Mouse (Mus musculus): ENCODE measurements around the gene Slc22a21. TPM values are rescaled to one million over a fixed set of nuclear protein-coding genes. Genes with fewer than 3 reads are reported as not detected.
A peak's percentile ranks its signal among the peaks of the same experiment; 100 is the strongest.
"Not testable (repeated sequence)": the region's sequence is repeated elsewhere in the genome, so short reads cannot be mapped to it uniquely, and the experiment has no call there.

Slc22a21 gene
- total RNA-seq, 1 experiment, result 2.3 TPM

DNA sequence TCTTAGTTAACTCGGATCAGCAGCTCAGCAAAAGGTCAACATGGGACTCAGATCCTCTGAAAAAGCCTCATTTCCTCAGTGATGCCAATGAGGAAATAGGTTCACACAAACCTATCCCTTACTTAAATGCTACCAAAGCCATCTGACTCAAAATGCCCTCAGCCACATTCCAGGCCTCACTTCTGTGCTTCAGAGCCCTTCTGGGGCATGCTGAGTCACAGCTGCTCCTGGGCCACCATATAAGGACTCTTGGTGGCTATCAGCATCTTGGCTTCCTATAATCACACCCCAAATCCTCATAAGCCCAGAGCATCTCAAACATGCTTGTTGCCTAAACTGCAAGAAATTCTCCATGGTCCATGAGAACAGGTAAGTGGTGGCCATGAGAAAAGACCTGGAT is 23.5 kb downstream of the Slc22a21 start:
- no peaks in the 10 kb centered on the region for H3K36me3 ChIP-seq (ENCODE audit: control insufficient read depth, insufficient read depth, low read length, poor library complexity, severe bottlenecking)
- TF ChIP-seq MAFK (IDR thresholded peaks at IDR 0.05; ENCODE audit: insufficient read depth, low read depth, low read length), result no peak
- TF ChIP-seq ZNF384 (IDR thresholded peaks at IDR 0.05; ENCODE audit: low read depth, low read length), result no peak
- TF ChIP-seq ZC3H11A (IDR thresholded peaks at IDR 0.05; ENCODE audit: borderline replicate concordance, low read depth, low read length), result no peak
- no peak for TF ChIP-seq CHD2 (IDR thresholded peaks at IDR 0.05; ENCODE audit: low read depth, low read length)
- no peak for TF ChIP-seq HCFC1 (IDR thresholded peaks at IDR 0.05; ENCODE audit: borderline replicate concordance, insufficient read depth, low read length)
- DNase-seq (ENCODE audit: low read depth, low spot score), result no peak
- H3K9ac ChIP-seq (ENCODE audit: insufficient read depth, low read depth, low read length, poor library complexity, severe bottlenecking), result no peak overlapping the region
- no peaks in the 10 kb centered on the region for H3K9me3 ChIP-seq (ENCODE audit: control insufficient read depth, insufficient read depth, low read depth, low read length)
- in situ Hi-C loops (cut with MboI; ENCODE audit: low sequenced_read_pairs in 2 of 2, unreplicated experiment in 2 of 2), result no loop called here
- no peaks in the 10 kb centered on the region for H3K4me1 ChIP-seq (ENCODE audit: control insufficient read depth in 2 of 2, insufficient read depth in 2 of 2, low read length in 2 of 2, poor library complexity in 1 of 2)
- H3K4me3 ChIP-seq (ENCODE audit: insufficient read depth in 1 of 2, low read depth in 1 of 2, low read length in 2 of 2, poor library complexity in 1 of 2, severe bottlenecking in 1 of 2), result no peak overlapping the region
- no peak overlapping the region for H3K27ac ChIP-seq (ENCODE audit: insufficient read depth, low read depth, low read length, poor library complexity, severe bottlenecking)

DNA sequence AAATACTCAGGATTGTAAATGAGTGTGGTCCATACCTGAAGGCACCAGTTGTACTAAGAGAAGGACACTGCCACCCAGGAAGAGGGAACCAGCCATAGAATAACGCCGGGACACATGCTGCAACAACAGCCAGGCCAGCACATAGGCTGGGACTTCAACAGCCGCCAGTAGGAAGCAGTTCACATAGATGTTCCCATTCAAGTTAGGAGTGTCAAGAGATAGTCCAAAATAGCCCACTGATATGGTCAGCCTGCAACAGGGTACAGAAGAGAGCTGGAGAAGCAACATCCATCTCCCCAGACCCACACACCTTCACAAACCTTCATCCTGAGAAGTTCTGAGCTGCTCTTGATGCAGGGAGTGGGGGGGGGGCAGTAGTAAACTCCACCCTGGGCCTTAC is 25.5 kb downstream of the Slc22a21 start:
- Histone ChIP-seq H3K9me3 (ENCODE audit: control insufficient read depth, insufficient read depth, low read depth, low read length) (no peaks in the 10 kb centered on the region), H3K4me1 (ENCODE audit: control insufficient read depth in 2 of 2, insufficient read depth in 2 of 2, low read length in 2 of 2, poor library complexity in 1 of 2) (no peaks in the 10 kb centered on the region), H3K36me3 (ENCODE audit: control insufficient read depth, insufficient read depth, low read length, poor library complexity, severe bottlenecking) (no peaks in the 10 kb centered on the region), H3K9ac (ENCODE audit: insufficient read depth, low read depth, low read length, poor library complexity, severe bottlenecking) (no peak overlapping the region), H3K4me3 (ENCODE audit: insufficient read depth in 1 of 2, low read depth in 1 of 2, low read length in 2 of 2, poor library complexity in 1 of 2, severe bottlenecking in 1 of 2) (no peak overlapping the region), H3K27ac (ENCODE audit: insufficient read depth, low read depth, low read length, poor library complexity, severe bottlenecking) (no peak overlapping the region)
- TF ChIP-seq CHD2 (IDR thresholded peaks at IDR 0.05; ENCODE audit: low read depth, low read length) (no peak), ZC3H11A (IDR thresholded peaks at IDR 0.05; ENCODE audit: borderline replicate concordance, low read depth, low read length) (no peak), HCFC1 (IDR thresholded peaks at IDR 0.05; ENCODE audit: borderline replicate concordance, insufficient read depth, low read length) (no peak), MAFK (IDR thresholded peaks at IDR 0.05; ENCODE audit: insufficient read depth, low read depth, low read length) (no peak), ZNF384 (IDR thresholded peaks at IDR 0.05; ENCODE audit: low read depth, low read length) (no peak)
- in situ Hi-C loops (cut with MboI; ENCODE audit: low sequenced_read_pairs in 2 of 2, unreplicated experiment in 2 of 2), result no loop called here
- no peak for DNase-seq (ENCODE audit: low read depth, low spot score)

DNA sequence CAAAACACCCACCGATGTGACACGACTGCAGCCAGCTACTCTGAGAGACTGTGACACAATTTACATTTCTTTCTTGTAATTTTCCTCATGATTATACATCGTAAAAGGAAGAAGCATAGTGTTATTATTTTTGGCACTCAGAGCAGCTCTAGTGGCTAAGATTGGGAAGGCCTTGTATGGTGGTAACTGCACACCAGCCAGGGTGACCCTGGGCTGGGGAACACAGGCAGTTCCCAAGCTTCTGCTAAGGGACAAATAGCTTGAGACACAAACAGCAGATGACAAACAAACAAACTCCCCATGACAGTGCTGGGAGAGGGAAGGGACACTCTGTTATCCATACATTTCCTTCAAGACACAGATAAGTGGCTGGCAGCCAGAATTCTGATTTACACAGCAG is 30.0 kb downstream of the Slc22a21 start:
- H3K9ac ChIP-seq (ENCODE audit: insufficient read depth, low read depth, low read length, poor library complexity, severe bottlenecking); DNase-seq (ENCODE audit: low read depth, low spot score); H3K4me3 ChIP-seq (ENCODE audit: insufficient read depth in 1 of 2, low read depth in 1 of 2, low read length in 2 of 2, poor library complexity in 1 of 2, severe bottlenecking in 1 of 2); H3K27ac ChIP-seq (ENCODE audit: insufficient read depth, low read depth, low read length, poor library complexity, severe bottlenecking); H3K9me3 ChIP-seq (ENCODE audit: control insufficient read depth, insufficient read depth, low read depth, low read length); H3K36me3 ChIP-seq (ENCODE audit: control insufficient read depth, insufficient read depth, low read length, poor library complexity, severe bottlenecking); H3K4me1 ChIP-seq (ENCODE audit: control insufficient read depth in 2 of 2, insufficient read depth in 2 of 2, low read length in 2 of 2, poor library complexity in 1 of 2); in situ Hi-C loops (cut with MboI; ENCODE audit: low sequenced_read_pairs in 2 of 2, unreplicated experiment in 2 of 2): not testable (repeated sequence)

DNA sequence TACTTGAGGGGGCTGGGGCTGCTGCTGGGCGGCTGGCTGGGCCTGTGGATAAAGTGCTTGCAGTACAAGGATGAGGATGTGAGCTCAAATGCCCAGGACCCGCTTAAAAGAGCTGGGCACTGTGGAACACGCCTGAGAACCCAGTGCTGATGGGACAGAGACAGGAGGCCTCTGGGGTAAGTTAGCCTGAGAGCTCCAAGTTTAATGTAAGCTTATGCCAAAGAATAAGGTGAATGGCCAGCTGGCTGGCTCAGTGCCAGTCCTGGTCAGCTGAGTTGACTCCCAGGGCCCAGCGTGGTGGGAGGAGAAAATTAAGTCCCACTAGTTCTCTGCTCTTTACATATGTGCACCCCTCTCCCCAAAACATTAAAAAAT is 48.2 kb downstream of the Slc22a21 start:
- in situ Hi-C loops (cut with MboI; ENCODE audit: low sequenced_read_pairs in 2 of 2, unreplicated experiment in 2 of 2), result not testable (repeated sequence)

DNA sequence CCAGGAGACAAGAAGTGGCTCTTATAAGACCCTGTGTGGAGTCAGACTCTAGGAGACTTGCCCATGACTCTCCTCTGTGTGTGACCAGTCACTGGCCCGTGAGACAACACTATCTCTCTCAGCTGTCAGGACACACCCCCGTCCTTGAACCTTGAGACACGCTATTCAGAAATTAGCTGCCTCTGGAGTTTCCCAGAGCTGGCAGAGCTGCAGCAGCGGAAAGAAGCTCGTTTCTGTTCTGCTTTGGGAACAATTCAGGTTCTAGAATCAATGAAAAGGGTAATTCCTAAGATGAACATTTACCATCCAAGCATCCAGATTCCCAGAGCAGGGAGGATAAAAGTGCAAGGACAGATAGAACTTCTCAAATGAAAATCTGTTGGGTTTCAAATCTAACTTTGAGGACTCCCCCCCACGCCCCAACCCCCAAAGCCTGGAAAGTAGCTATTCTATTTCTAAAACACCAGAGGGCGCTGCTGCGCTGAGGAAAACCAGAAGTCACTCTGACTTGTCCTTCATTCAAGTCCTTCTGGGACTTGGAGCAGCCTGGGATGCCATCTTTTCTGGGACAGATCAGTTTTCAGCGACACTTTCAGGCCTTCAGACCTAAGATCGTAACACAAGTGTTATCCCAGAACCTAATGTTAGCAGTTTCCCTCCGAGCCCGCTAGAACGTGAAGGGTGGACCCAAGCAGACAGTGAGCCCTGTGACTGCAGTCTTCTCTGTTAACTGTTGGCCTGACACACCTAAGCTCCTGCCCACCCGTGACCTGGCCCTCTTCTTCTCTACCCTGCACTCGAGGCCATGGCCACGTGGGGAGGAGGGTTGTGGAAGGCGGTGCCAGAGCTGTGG is 48.8 kb downstream of the Slc22a21 start:
- peaks cover 0 to 1% of the 10 kb centered on the region in 2 experiments; a peak in 1 of 4 replicates for H3K4me1 ChIP-seq (ENCODE audit: control insufficient read depth in 2 of 2, insufficient read depth in 2 of 2, low read length in 2 of 2, poor library complexity in 1 of 2)
- TF ChIP-seq ZC3H11A (IDR thresholded peaks at IDR 0.05; ENCODE audit: borderline replicate concordance, low read depth, low read length) (peak; percentile 36; the same call in 1 of the 2 replicates), CHD2 (IDR thresholded peaks at IDR 0.05; ENCODE audit: low read depth, low read length) (no peak), MAFK (IDR thresholded peaks at IDR 0.05; ENCODE audit: insufficient read depth, low read depth, low read length) (no peak)
- 0 out of 2 replicates have a peak overlapping the region, but pooled peaks have one; percentile 4 for H3K9ac ChIP-seq (ENCODE audit: insufficient read depth, low read depth, low read length, poor library complexity, severe bottlenecking)
- peak; percentile 66 for DNase-seq (ENCODE audit: low read depth, low spot score)
- in situ Hi-C loops (cut with MboI; ENCODE audit: low sequenced_read_pairs in 2 of 2, unreplicated experiment in 2 of 2), result no loop called here
- no peaks in the 10 kb centered on the region for H3K36me3 ChIP-seq (ENCODE audit: control insufficient read depth, insufficient read depth, low read length, poor library complexity, severe bottlenecking)
- no peaks in the 10 kb centered on the region for H3K9me3 ChIP-seq (ENCODE audit: control insufficient read depth, insufficient read depth, low read depth, low read length)
- H3K27ac ChIP-seq (ENCODE audit: insufficient read depth, low read depth, low read length, poor library complexity, severe bottlenecking), result no peak overlapping the region
- H3K4me3 ChIP-seq (ENCODE audit: insufficient read depth in 1 of 2, low read depth in 1 of 2, low read length in 2 of 2, poor library complexity in 1 of 2, severe bottlenecking in 1 of 2), result peak overlapping the region in 1 of 2 experiments; percentile 18; a peak in 1 of 4 replicates

More for the DNA sequence above, 48.2 kb downstream of the Slc22a21 start:
- H3K36me3 ChIP-seq (ENCODE audit: control insufficient read depth, insufficient read depth, low read length, poor library complexity, severe bottlenecking); H3K9me3 ChIP-seq (ENCODE audit: control insufficient read depth, insufficient read depth, low read depth, low read length); DNase-seq (ENCODE audit: low read depth, low spot score); H3K4me1 ChIP-seq (ENCODE audit: control insufficient read depth in 2 of 2, insufficient read depth in 2 of 2, low read length in 2 of 2, poor library complexity in 1 of 2); H3K27ac ChIP-seq (ENCODE audit: insufficient read depth, low read depth, low read length, poor library complexity, severe bottlenecking): not testable (repeated sequence)
- 0 out of 2 replicates have a peak overlapping the region, but pooled peaks have one; percentile 4 for H3K9ac ChIP-seq (ENCODE audit: insufficient read depth, low read depth, low read length, poor library complexity, severe bottlenecking)
- peak overlapping the region in 1 of 2 experiments; percentile 18; a peak in 1 of 4 replicates for H3K4me3 ChIP-seq (ENCODE audit: insufficient read depth in 1 of 2, low read depth in 1 of 2, low read length in 2 of 2, poor library complexity in 1 of 2, severe bottlenecking in 1 of 2)

All from ES-E14 (cell line).